Mouse (Mus musculus): ENCODE data around the gene 5330417C22Rik.

DNA sequence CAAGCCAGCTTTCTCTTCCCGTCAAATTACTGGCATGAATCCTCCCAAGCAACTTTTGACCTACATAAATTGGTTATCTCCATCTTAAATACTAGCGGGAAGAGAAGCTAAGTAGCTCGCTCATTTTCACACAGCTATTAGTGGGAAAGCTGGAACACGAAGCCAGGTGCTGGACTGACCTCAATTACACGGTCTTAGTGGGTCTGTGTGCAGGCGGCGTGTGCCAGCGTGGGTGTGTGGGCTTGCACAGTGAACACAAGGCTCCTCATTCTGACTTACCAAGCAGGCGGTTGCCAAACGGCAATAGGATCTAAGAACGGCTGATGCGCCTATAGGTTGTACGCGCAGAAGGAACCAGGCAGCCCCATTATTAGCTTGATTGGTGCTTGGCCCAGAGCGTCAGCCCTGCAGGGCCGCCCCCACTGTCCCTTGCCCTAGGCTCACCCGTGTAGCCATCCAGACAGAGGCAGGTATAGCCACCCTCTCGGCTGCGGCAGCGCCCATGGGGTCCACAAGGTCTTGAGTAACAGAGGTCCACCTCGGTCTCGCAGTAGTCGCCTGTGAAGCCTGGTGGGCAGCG lies 129.9 kb downstream of the 5330417C22Rik start:
- TF ChIP-seq CTCF (IDR thresholded peaks at IDR 0.05; ENCODE audit: control insufficient read depth, insufficient read depth, insufficient read length) (no peak), MAX (IDR thresholded peaks at IDR 0.05) (no peak), FOSL1 (IDR thresholded peaks at IDR 0.05; ENCODE audit: insufficient read depth, low read length, poor library complexity, severe bottlenecking) (no peak), MYOD1 (IDR thresholded peaks at IDR 0.05; ENCODE audit: control insufficient read depth, insufficient read length, low read depth) (no peak), CEBPB (IDR thresholded peaks at IDR 0.05; ENCODE audit: low read depth) (no peak), USF1 (IDR thresholded peaks at IDR 0.05; ENCODE audit: low read depth) (no peak), MYOG (IDR thresholded peaks at IDR 0.05; ENCODE audit: control insufficient read depth, extremely low read depth, insufficient read length) (no peak)
